Mouse (Mus musculus) lung, adult 18-20 months (tissue): Measurements from ENCODE around the gene Aff4.

Source experiments
- DNase-seq, 2 experiments: peaks; one replicate each; pipeline ENCODE4 v3.0.0; 2022; ENCODE audit warnings: mixed read lengths in 2 of 2

Aff4 gene

GRCm38 (mm10) chr11:53463551-53464424, 113.2 kb downstream of the Aff4 start:
- no peak for DNase-seq

- peak; percentile 68 to 73 for DNase-seq
Measured at GRCm38 (mm10) chr11:53466231-53466971, 115.8 kb downstream of the Aff4 start.

DNA sequence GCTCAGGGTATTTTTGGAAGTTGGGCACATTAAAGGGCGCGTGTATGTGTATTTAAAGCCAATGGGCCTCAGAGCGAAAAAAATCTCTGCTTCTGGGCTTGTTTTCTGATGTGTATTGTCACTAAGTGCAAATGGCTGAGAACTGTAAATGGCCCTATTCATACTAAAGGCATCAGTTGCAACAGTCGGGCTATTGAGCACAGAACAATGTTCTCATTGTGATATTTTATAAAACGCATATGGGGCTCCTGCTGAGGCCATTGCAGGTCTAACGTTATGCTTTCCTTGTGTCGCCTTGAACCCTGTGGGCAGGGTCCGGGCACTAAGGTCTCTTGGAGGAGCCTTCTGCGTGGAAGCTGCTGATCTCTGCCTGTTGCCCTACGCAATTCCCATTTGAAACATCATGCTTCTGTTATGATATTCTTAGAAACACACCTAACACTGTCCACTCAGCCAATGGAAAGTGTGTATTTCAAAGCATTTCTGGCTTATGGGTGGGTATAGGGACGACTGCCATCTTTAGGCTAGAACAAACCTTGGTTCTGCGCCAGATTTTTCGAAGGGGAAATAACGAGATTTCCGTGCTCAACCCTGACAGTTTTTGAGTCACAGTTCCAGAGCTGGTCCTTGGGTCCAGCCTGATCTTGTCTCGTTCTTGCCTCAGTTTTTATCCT, 118.8 kb downstream of the Aff4 start:
- DNase-seq, result no peak

- DNase-seq, result peak; percentile 84 to 87
Measured at GRCm38 (mm10) chr11:53469968-53470695, 119.5 kb downstream of the Aff4 start, which contains the start of gene Gm9837. Gene Gm9837 (minus strand): TSS chr11:53470479.
